Mouse (Mus musculus): ENCODE results near the gene Fryl.

Gene Fryl

GRCm38 (mm10) chr5:73256352-73257065, at the start of gene Fryl:
Gene Fryl, minus strand, starts transcription at chr5:73256619.
- DNase-seq (ENCODE audit: low spot score), result peak; percentile 100

GRCm38 (mm10) chr5:73304507-73304906, 48.1 kb upstream of the Fryl start:
- no peak for DNase-seq (ENCODE audit: low spot score)

- DNase-seq (ENCODE audit: low spot score), result no peak
Measured at GRCm38 (mm10) chr5:73301601-73302307, 45.3 kb upstream of the Fryl start.

- DNase-seq (ENCODE audit: low spot score), result no peak
Measured at GRCm38 (mm10) chr5:73295916-73296315, 39.5 kb upstream of the Fryl start.

- DNase-seq (ENCODE audit: low spot score), result no peak
Measured at GRCm38 (mm10) chr5:73295016-73295415, 38.6 kb upstream of the Fryl start.

GRCm38 (mm10) chr5:73293458-73293827, 37.0 kb upstream of the Fryl start:
- no peak for DNase-seq (ENCODE audit: low spot score)

- peak; percentile 100 for DNase-seq (ENCODE audit: low spot score)
Measured at GRCm38 (mm10) chr5:73292502-73293457, 36.4 kb upstream of the Fryl start, which contains the start of gene Ociad1. Gene Ociad1, plus strand, starts transcription at chr5:73292784.

- no peak for DNase-seq (ENCODE audit: low spot score)
Measured at GRCm38 (mm10) chr5:73289900-73290299, 33.5 kb upstream of the Fryl start.

GRCm38 (mm10) chr5:73286603-73287002, 30.2 kb upstream of the Fryl start:
- DNase-seq (ENCODE audit: low spot score), result peak; percentile 68

GRCm38 (mm10) chr5:73285470-73285978, 29.1 kb upstream of the Fryl start:
- DNase-seq (ENCODE audit: low spot score), result no peak

GRCm38 (mm10) chr5:73284046-73284445, 27.6 kb upstream of the Fryl start:
- DNase-seq (ENCODE audit: low spot score), result no peak

GRCm38 (mm10) chr5:73280567-73280850, 24.1 kb upstream of the Fryl start:
- DNase-seq (ENCODE audit: low spot score), result no peak

- peak; percentile 73 for DNase-seq (ENCODE audit: low spot score)
Measured at GRCm38 (mm10) chr5:73279732-73280566, 23.5 kb upstream of the Fryl start.

- DNase-seq (ENCODE audit: low spot score), result no peak
Measured at GRCm38 (mm10) chr5:73279190-73279589, 22.8 kb upstream of the Fryl start.

- no peak for DNase-seq (ENCODE audit: low spot score)
Measured at GRCm38 (mm10) chr5:73274941-73275340, 18.5 kb upstream of the Fryl start.

- DNase-seq (ENCODE audit: low spot score), result no peak
Measured at GRCm38 (mm10) chr5:73273171-73273570, 16.8 kb upstream of the Fryl start.

- no peak for DNase-seq (ENCODE audit: low spot score)
Measured at GRCm38 (mm10) chr5:73270612-73271011, 14.2 kb upstream of the Fryl start.

- peak; percentile 52 for DNase-seq (ENCODE audit: low spot score)
Measured at GRCm38 (mm10) chr5:73268636-73269213, 12.3 kb upstream of the Fryl start.

- DNase-seq (ENCODE audit: low spot score), result no peak
Measured at GRCm38 (mm10) chr5:73265460-73265859, 9.0 kb upstream of the Fryl start.

- DNase-seq (ENCODE audit: low spot score), result no peak
Measured at GRCm38 (mm10) chr5:73264122-73264521, 7.7 kb upstream of the Fryl start.

GRCm38 (mm10) chr5:73257723-73258122, 1.3 kb upstream of the Fryl start:
- DNase-seq (ENCODE audit: low spot score), result no peak
